Mouse (Mus musculus) heart, adult 2 months (tissue): ENCODE measurements around the gene Olfr172. TPM values are rescaled to one million over a fixed set of nuclear protein-coding genes. Genes with fewer than 3 reads are reported as not detected.

Experiments
- DNase-seq, 2 experiments: peaks; one replicate each; pipeline ENCODE4 v3.0.0; 2021
- H3K27ac ChIP-seq: fragments of 200-600 bp; 2 replicates; pipeline ENCODE4 v1.8.1; 2022
- H3K27me3 ChIP-seq: fragments of 200-500 bp; 2 replicates; pipeline ENCODE4 v1.6.1; 2012; ENCODE audit warnings: mild to moderate bottlenecking, low read length, inconsistent platforms, mixed read lengths; ENCODE audit not compliant: control insufficient read depth, insufficient read depth
- H3K36me3 ChIP-seq: fragments of 200-500 bp; 2 replicates; pipeline ENCODE4 v1.6.1; 2012; ENCODE audit warnings: low read length, inconsistent platforms; ENCODE audit not compliant: control insufficient read depth, insufficient read depth
- H3K4me1 ChIP-seq: fragments of 200-500 bp; 2 replicates; pipeline ENCODE4 v1.6.1; 2011; ENCODE audit warnings: low read length; ENCODE audit not compliant: control insufficient read depth, insufficient read depth
- H3K4me3 ChIP-seq: fragments of 200-600 bp; 2 replicates; pipeline ENCODE4 v1.8.1; 2022
- H3K79me2 ChIP-seq: fragments of 200-500 bp; replicated peaks from 2 replicates; pipeline ENCODE4 v1.6.1; 2012; ENCODE audit warnings: mild to moderate bottlenecking, inconsistent platforms, low read length, moderate library complexity, mixed read lengths; ENCODE audit not compliant: control insufficient read depth, insufficient read depth
- H3K9ac ChIP-seq: fragments of 200-500 bp; 2 replicates; pipeline ENCODE4 v1.6.1; 2012; ENCODE audit warnings: low read depth, mild to moderate bottlenecking, control low read depth, inconsistent platforms, low read length, mixed read lengths
- CTCF ChIP-seq: fragments of 200-600 bp; IDR thresholded peaks from 2 replicates; pipeline ENCODE4 v1.8.1; 2022; ENCODE audit warnings: antibody characterized with exemption, mild to moderate bottlenecking, moderate library complexity
- EP300 ChIP-seq: fragments of 200-500 bp; IDR thresholded peaks from 2 replicates; pipeline ENCODE4 v1.6.1; 2011; ENCODE audit warnings: low read depth, low read length, control low read depth; ENCODE audit not compliant: insufficient read depth
- POLR2A ChIP-seq: fragments of 200-500 bp; IDR thresholded peaks from 2 replicates; pipeline ENCODE4 v1.6.1; 2011; ENCODE audit warnings: mild to moderate bottlenecking, low read depth, low read length, control low read depth; ENCODE audit not compliant: insufficient read depth
- WGBS: fragments of 180-500 bp; shearing (Covaris S2); methylation state at CpG from one replicate; pipeline ENCODE4 v1.1.7; 2018; 5-methylcytosine and 5-hydroxymethylcytosine counted together
- intact Hi-C: fragments of 180-260 bp; cut with DNase I; formaldehyde crosslinking; loops from one replicate; pipeline ENCODE4 v1.15.1; 2025
- long read RNA-seq: library from polyadenylated mRNA; stranded (forward); transcript quantifications from one replicate; pipeline ENCODE4 v2.0.0, GENCODE M21; 2021
- polyA plus RNA-seq: library from polyadenylated mRNA; depleted of rRNA; stranded (reverse); fragments of >200 nt; gene quantifications from 2 replicates; pipeline ENCODE4 v1.2.3, GENCODE M21; 2012; rRNA removed
- total RNA-seq, 2 experiments: library from RNA; stranded (reverse); gene quantifications; 2 replicates each; pipeline ENCODE4 v1.2.3; 2021

Gene Olfr172
- total RNA-seq (not detected), polyA plus RNA-seq (not detected in 2 replicates)
- long read RNA-seq: 0 reads

- no peak for DNase-seq
- WGBS: 73% methylated on average over 1 of the region's 1 CpGs
- no peaks in the 10 kb centered on the region for H3K27me3 ChIP-seq
- H3K27ac ChIP-seq: no peak within 1 kb of the TSS
- no peak within 1 kb of the TSS for H3K9ac ChIP-seq
- no peaks in the 10 kb centered on the region for H3K79me2 ChIP-seq
- H3K36me3 ChIP-seq: no peaks in the 10 kb centered on the region
- no peak within 1 kb of the TSS for H3K4me3 ChIP-seq
- no peaks in the 10 kb centered on the region for H3K4me1 ChIP-seq
- intact Hi-C loops: no loop called here
- TF ChIP-seq EP300 (no peak), CTCF (no peak), POLR2A (no peak)
These were observed at the start of gene Olfr172 for GRCm38 (mm10) chr16:58763076-58763475. Olfr172 (minus strand) TSS chr16:58763176.

DNA sequence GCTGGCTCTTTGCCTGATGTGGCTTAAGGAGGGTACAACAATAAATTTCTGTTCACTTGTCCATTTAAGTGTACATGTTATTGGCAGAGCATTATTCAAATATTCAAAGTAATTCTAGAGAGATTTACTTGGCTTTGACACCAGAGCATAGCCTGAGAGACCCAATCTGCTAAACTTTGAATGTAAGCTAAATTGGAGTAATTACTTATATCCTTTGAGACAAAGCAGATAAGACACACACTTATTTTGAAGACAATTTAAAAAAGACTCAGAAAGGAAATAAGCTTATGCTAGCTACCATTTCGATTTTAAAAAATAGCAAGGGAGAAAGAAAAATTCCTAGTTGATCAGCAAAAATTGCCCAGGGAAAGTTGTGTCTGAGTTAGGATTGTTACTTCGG lies 37.2 kb upstream of the Olfr172 start, which contains the start of gene Olfr173:
Gene Olfr173 (minus strand): TSS at position 101 of the 400 bp plus-strand sequence.
- Histone ChIP-seq H3K9ac (no peak within 1 kb of the TSS), H3K79me2 (no peaks in the 10 kb centered on the region), H3K4me1 (no peaks in the 10 kb centered on the region), H3K27me3 (no peaks in the 10 kb centered on the region), H3K27ac (no peak within 1 kb of the TSS), H3K36me3 (no peaks in the 10 kb centered on the region), H3K4me3 (no peak within 1 kb of the TSS)
- 55% methylated on average over 2 of the region's 2 CpGs for WGBS
- TF ChIP-seq CTCF: no peak
- TF ChIP-seq POLR2A: no peak
- no peak for TF ChIP-seq EP300
- DNase-seq: no peak
- intact Hi-C loops: no loop called here

GRCm38 (mm10) chr16:58756191-58756590 lies 6.8 kb downstream of the Olfr172 start:
- intact Hi-C loops: no loop called here
- TF ChIP-seq POLR2A: no peak
- no peak for TF ChIP-seq EP300
- TF ChIP-seq CTCF: no peak
- no peak overlapping the region for H3K9ac ChIP-seq

DNA sequence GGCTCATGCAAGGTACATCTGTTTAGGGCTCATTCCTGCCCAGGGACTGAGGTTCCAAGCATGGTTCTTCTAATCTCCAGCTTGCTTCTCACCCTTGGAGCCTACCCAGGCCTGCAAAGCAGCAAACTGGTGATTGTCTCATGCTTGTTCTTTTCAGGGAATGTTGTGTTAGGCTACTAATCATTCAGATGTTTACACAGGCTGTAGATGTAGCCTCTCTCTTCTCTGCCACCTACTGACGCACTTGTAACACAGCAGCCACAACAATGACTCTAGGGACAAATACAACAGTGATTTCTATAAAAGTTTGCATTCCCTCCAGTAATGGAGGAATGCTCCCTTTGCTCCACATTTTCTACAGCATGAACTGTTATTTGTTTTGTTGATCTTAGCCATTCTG lies 11.7 kb downstream of the Olfr172 start:
- no peak for DNase-seq
- Histone ChIP-seq H3K27me3 (no peaks in the 10 kb centered on the region), H3K27ac (no peak overlapping the region), H3K9ac (no peak overlapping the region), H3K4me1 (no peaks in the 10 kb centered on the region), H3K79me2 (no peaks in the 10 kb centered on the region), H3K4me3 (no peak overlapping the region), H3K36me3 (no peaks in the 10 kb centered on the region)
- WGBS: 22% methylated on average over 1 of the region's 1 CpGs
- intact Hi-C loops: loop anchor here (2.0 to 5.0 kb wide), 3 partner anchors 123 to 449 kb away; no protein-coding TSS in a partner anchor
- TF ChIP-seq POLR2A: no peak
- peak; percentile 77 for TF ChIP-seq CTCF

More at GRCm38 (mm10) chr16:58756191-58756590, 6.8 kb downstream of the Olfr172 start:
- H3K79me2 ChIP-seq: no peaks in the 10 kb centered on the region
- no peak overlapping the region for H3K27ac ChIP-seq
- no peaks in the 10 kb centered on the region for H3K36me3 ChIP-seq
- H3K4me1 ChIP-seq: no peaks in the 10 kb centered on the region
- DNase-seq: no peak
- no peak overlapping the region for H3K4me3 ChIP-seq
- H3K27me3 ChIP-seq: no peaks in the 10 kb centered on the region

DNA sequence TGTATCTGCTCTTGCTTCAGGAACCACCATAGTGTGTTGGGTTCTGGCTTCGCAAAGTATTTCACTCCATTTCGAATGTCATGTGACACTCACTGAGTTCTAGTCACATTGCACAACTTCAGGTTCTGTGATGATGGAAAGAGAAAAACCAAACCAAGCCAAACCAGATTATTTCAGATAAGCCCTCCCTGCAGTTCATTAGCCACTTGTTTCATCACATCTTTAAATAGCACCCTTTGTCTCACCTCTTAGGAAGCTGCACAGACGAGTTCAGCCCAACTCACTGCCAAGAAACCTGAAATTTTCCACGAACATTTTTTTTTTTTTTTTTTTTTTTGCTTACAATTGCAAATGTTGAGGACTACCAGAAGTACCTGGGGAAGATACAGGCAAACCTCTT lies 16.3 kb downstream of the Olfr172 start:
- 31% methylated on average over 4 of the region's 4 CpGs for WGBS
- no peaks in the 10 kb centered on the region for H3K36me3 ChIP-seq
- no peak for TF ChIP-seq CTCF
- no peak for TF ChIP-seq EP300
- TF ChIP-seq POLR2A: no peak

GRCm38 (mm10) chr16:58740751-58741150 lies 22.2 kb downstream of the Olfr172 start:
- intact Hi-C loops: no loop called here
- Histone ChIP-seq H3K4me1 (no peaks in the 10 kb centered on the region), H3K27me3 (no peaks in the 10 kb centered on the region), H3K79me2 (no peaks in the 10 kb centered on the region), H3K4me3 (no peak overlapping the region), H3K27ac (no peak overlapping the region), H3K36me3 (no peaks in the 10 kb centered on the region), H3K9ac (no peak overlapping the region)
- TF ChIP-seq CTCF (no peak), POLR2A (no peak)
- WGBS: 96% methylated on average over 5 of the region's 5 CpGs
- DNase-seq: no peak

More for the DNA sequence above, 16.3 kb downstream of the Olfr172 start:
- Histone ChIP-seq H3K9ac (no peak overlapping the region), H3K4me3 (no peak overlapping the region), H3K79me2 (no peaks in the 10 kb centered on the region), H3K27ac (no peak overlapping the region), H3K4me1 (no peaks in the 10 kb centered on the region), H3K27me3 (no peaks in the 10 kb centered on the region)
- no peak for DNase-seq
- intact Hi-C loops: no loop called here
